Mouse (Mus musculus): ENCODE results near the gene Zfp683. TPM values are rescaled to one million over a fixed set of nuclear protein-coding genes. Genes with fewer than 3 reads are reported as not detected.

Zfp683 gene
- polyA plus RNA-seq, 1 experiment, result not detected

DNA sequence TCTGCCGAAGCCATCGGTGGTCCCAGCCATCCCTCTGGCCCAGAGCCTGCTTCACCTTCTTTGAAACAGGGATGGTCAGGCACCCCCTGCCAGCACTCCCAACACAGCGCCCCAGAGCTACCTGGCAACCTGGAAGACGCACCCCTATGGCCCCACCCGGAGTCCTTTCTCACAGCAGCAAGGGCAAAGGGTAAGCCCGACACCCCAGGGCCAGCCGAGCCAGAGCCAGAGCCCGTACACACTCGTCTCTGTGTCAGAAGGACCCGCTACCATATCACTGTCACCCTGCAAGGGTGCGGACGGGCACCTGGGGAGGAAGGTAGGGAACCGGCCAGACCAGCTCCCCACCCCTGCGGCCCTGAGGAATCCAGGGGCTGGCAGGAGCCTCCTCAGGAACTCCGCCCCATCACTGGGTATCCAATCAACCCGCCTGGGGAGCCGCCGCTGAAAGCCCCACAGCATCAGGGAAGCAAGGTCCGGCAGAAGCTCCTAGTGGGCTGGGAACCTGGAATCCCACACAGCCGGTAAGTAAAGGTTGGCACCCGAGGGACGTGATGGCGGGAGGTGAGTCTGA is 11.9 kb downstream of the Zfp683 start:
- no peak overlapping the region for H3K27ac ChIP-seq (ENCODE audit: insufficient read depth, low read length)
- TF ChIP-seq CTCF (IDR thresholded peaks at IDR 0.05; ENCODE audit: extremely low read depth, insufficient read depth, low read length) (no peak), POLR2A (IDR thresholded peaks at IDR 0.05; ENCODE audit: extremely low read depth, insufficient read depth, low read length) (no peak)

DNA sequence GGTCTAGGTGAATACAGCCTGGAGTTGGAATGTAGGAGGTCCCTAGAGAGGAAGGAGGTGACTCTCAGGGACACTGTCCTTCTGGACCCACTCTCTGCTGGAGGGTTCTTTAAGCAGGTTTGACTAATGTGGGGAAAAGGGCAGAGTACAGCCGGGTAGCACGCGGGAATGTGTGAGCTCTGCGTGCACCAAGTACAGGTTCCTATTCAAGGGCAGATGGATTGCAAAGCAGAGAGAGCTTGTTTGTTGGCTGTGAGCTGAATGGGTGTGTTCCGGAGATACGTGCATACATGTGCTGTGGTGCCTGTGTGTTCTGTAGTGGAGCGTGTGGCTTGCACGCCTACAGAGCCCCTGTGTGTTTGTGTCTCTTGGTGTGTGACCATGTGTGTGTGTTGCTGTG is 13.7 kb downstream of the Zfp683 start:
- Histone ChIP-seq H3K4me3 (ENCODE audit: insufficient read depth, low read length) (no peak overlapping the region), H3K27ac (ENCODE audit: insufficient read depth, low read length) (no peak overlapping the region), H3K4me1 (ENCODE audit: control insufficient read depth, insufficient read depth, low read length) (no peaks in the 10 kb centered on the region)
- no peak for TF ChIP-seq CTCF (IDR thresholded peaks at IDR 0.05; ENCODE audit: extremely low read depth, insufficient read depth, low read length)
- TF ChIP-seq POLR2A (IDR thresholded peaks at IDR 0.05; ENCODE audit: extremely low read depth, insufficient read depth, low read length), result no peak

More for the DNA sequence above, 11.9 kb downstream of the Zfp683 start:
- no peak overlapping the region for H3K4me3 ChIP-seq (ENCODE audit: insufficient read depth, low read length)
- H3K4me1 ChIP-seq (ENCODE audit: control insufficient read depth, insufficient read depth, low read length), result no peaks in the 10 kb centered on the region

DNA sequence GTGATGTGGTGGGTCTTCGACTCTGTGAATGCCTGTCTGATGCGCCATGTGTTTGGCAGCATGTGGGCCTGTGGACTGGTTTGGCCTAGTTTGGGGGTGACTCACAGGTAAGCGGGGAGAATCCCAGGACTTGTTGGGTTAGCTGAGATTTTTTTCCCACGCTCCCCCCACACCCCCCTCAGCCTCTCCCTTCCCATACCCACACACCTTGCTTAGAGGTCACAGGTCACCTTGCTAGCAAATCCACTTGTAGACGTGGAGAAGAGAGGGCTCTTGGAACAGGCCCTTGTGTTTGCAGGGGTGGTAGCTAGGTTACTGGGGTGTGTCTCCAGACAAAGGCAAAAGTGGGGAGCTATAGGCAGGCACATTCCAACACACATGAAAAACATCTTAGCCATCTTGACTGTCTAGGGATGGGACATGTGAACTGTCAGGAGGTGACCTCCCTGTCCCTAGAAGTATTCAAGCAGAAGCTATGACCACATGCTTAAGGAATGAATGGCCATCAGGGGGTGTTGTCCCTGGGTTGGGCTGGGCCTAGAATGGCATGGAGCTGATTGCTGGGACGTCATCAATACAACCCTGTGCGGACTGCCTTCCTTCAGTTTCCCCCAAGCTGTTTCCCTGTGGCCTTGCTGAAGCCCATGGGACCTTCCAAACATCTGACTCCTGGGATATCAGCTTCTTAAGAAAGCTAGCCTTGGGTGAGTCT is 14.4 kb downstream of the Zfp683 start:
- TF ChIP-seq CTCF (IDR thresholded peaks at IDR 0.05; ENCODE audit: extremely low read depth, insufficient read depth, low read length), result no peak
- no peak for TF ChIP-seq POLR2A (IDR thresholded peaks at IDR 0.05; ENCODE audit: extremely low read depth, insufficient read depth, low read length)
- H3K27ac ChIP-seq (ENCODE audit: insufficient read depth, low read length), result no peak overlapping the region
- no peak overlapping the region for H3K4me3 ChIP-seq (ENCODE audit: insufficient read depth, low read length)
- H3K4me1 ChIP-seq (ENCODE audit: control insufficient read depth, insufficient read depth, low read length), result no peaks in the 10 kb centered on the region

DNA sequence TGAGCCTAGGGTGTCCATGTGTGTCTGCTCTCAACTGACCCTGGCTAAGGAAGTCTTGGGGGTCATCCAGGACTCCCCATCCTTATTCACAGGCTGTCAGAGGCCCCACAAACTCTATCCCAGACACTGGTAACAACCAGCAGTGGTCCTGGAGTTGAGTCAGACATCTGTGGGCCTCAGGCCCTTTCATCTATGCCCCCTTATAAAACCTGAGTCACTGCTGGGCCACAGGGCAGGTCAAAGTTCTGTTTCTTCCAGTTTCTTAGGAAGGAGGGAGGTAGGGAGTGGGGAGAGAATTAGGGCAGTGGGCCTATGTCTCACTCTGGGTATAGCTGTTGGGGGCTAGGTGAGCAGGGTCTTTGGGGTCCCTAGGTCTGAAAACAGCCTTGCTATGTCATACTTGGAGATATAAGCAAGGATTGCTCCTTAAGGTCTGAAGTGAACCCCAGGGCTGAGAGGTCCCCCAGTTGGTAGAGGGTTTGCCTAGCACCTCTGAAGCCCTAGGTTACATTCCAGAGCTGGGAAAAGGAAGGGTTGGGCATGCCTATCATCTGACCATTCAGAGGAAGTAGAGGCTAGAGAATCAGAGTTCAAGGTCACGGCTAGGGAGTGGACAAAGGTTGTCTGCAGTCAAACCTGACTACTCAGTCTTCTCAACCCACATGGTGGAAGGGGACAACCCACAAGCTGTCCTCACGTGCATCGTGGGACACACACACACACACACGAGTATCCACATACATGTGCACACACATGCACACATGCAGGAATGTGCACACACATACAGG is 15.3 kb downstream of the Zfp683 start:
- Histone ChIP-seq H3K4me1 (ENCODE audit: control insufficient read depth, insufficient read depth, low read length) (no peaks in the 10 kb centered on the region), H3K27ac (ENCODE audit: insufficient read depth, low read length) (no peak overlapping the region)
- no peak for TF ChIP-seq POLR2A (IDR thresholded peaks at IDR 0.05; ENCODE audit: extremely low read depth, insufficient read depth, low read length)
- TF ChIP-seq CTCF (IDR thresholded peaks at IDR 0.05; ENCODE audit: extremely low read depth, insufficient read depth, low read length), result no peak

DNA sequence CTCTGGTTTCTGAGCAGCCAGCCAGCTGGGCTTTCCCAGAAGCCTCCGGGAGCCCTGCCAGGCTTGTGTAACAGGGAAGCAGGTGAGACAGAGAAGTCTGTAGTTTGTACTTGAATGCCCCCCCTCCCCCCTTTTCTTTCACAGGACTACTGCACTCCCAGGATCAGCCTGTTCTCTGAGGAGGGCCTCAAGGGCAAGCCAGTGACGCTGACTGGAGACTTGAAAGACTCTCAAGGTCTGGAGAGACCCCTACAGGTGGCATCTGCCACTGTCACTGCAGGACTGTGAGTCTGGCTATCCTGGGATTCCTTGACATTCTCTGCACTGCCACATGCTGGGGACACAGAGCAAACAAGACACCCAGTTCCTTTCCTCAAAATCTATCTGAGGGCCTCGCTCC is 25.1 kb downstream of the Zfp683 start:
- H3K4me3 ChIP-seq (ENCODE audit: insufficient read depth, low read length), result no peak overlapping the region

More for the DNA sequence above, 15.3 kb downstream of the Zfp683 start:
- H3K4me3 ChIP-seq (ENCODE audit: insufficient read depth, low read length), result no peak overlapping the region

GRCm38 (mm10) chr4:134080674-134081073 is 27.0 kb downstream of the Zfp683 start:
- H3K27ac ChIP-seq (ENCODE audit: insufficient read depth, low read length), result no peak overlapping the region
- H3K4me1 ChIP-seq (ENCODE audit: control insufficient read depth, insufficient read depth, low read length), result no peaks in the 10 kb centered on the region
- TF ChIP-seq CTCF (IDR thresholded peaks at IDR 0.05; ENCODE audit: extremely low read depth, insufficient read depth, low read length) (no peak), POLR2A (IDR thresholded peaks at IDR 0.05; ENCODE audit: extremely low read depth, insufficient read depth, low read length) (no peak)
- no peak overlapping the region for H3K4me3 ChIP-seq (ENCODE audit: insufficient read depth, low read length)

More for the DNA sequence above, 25.1 kb downstream of the Zfp683 start:
- no peak overlapping the region for H3K27ac ChIP-seq (ENCODE audit: insufficient read depth, low read length)
- H3K4me1 ChIP-seq (ENCODE audit: control insufficient read depth, insufficient read depth, low read length), result no peaks in the 10 kb centered on the region
- TF ChIP-seq POLR2A (IDR thresholded peaks at IDR 0.05; ENCODE audit: extremely low read depth, insufficient read depth, low read length), result no peak
- peak; percentile 44 for TF ChIP-seq CTCF (IDR thresholded peaks at IDR 0.05; ENCODE audit: extremely low read depth, insufficient read depth, low read length)

DNA sequence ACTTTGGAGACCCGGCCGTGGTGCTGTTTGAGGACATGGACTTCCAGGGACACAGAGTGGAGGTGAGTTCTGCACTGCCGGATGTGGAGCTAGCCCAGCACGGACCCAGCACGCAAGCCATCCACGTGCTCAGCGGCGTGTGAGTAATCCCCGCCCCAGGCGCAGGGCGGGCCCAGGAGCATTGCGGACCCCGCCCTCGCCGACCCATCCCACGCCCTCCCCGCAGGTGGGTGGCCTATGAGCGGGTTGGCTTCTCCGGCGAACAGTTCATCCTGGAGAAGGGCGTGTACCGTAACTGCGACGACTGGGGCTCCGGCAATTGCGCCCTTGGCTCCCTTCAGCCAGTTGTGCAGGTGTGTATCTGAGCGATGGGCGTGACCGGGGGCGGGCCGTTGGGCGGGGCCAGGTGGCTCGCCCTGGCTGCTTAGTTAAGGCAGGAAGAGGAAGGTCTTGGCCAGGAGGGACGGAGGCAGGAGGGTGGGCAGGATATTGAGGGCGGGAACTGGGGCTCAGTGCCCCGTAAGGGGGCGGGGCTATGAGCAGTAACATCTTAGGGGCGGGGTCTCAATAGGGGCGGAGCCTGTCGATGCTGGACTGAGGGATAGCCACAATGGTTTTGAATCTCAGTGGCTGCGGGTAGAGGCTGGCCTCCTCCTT is 28.2 kb downstream of the Zfp683 start:
- no peak overlapping the region for H3K27ac ChIP-seq (ENCODE audit: insufficient read depth, low read length)
- TF ChIP-seq CTCF (IDR thresholded peaks at IDR 0.05; ENCODE audit: extremely low read depth, insufficient read depth, low read length), result no peak
- TF ChIP-seq POLR2A (IDR thresholded peaks at IDR 0.05; ENCODE audit: extremely low read depth, insufficient read depth, low read length), result peak; percentile 17; the same call in 1 of the 2 replicates
- no peaks in the 10 kb centered on the region for H3K4me1 ChIP-seq (ENCODE audit: control insufficient read depth, insufficient read depth, low read length)
- peak overlapping the region; percentile 44 for H3K4me3 ChIP-seq (ENCODE audit: insufficient read depth, low read length)

- no peak for TF ChIP-seq POLR2A (IDR thresholded peaks at IDR 0.05; ENCODE audit: extremely low read depth, insufficient read depth, low read length)
- TF ChIP-seq CTCF (IDR thresholded peaks at IDR 0.05; ENCODE audit: extremely low read depth, insufficient read depth, low read length), result no peak
- Histone ChIP-seq H3K27ac (ENCODE audit: insufficient read depth, low read length) (no peak overlapping the region), H3K4me1 (ENCODE audit: control insufficient read depth, insufficient read depth, low read length) (no peaks in the 10 kb centered on the region), H3K4me3 (ENCODE audit: insufficient read depth, low read length) (peak overlapping the region; percentile 44)
Measured at GRCm38 (mm10) chr4:134082460-134082859, 28.8 kb downstream of the Zfp683 start.

- TF ChIP-seq CTCF (IDR thresholded peaks at IDR 0.05; ENCODE audit: extremely low read depth, insufficient read depth, low read length) (no peak), POLR2A (IDR thresholded peaks at IDR 0.05; ENCODE audit: extremely low read depth, insufficient read depth, low read length) (no peak)
- H3K4me1 ChIP-seq (ENCODE audit: control insufficient read depth, insufficient read depth, low read length), result no peaks in the 10 kb centered on the region
- no peak overlapping the region for H3K27ac ChIP-seq (ENCODE audit: insufficient read depth, low read length)
- no peak overlapping the region for H3K4me3 ChIP-seq (ENCODE audit: insufficient read depth, low read length)
Measured at GRCm38 (mm10) chr4:134084999-134085398, 31.4 kb downstream of the Zfp683 start.
